Mouse (Mus musculus) inflammation-experienced regulatory T-cells, adult 16 weeks (primary cell): ENCODE measurements around the gene Hrh2. TPM values are rescaled to one million over a fixed set of nuclear protein-coding genes. Genes with fewer than 3 reads are reported as not detected.

Experiments used
- polyA plus RNA-seq: library from polyadenylated mRNA; unstranded; fragments of 100-300 nt; shearing (Covaris generic); gene quantifications from one replicate; pipeline ENCODE4 v1.2.1, GENCODE M21; 2017

The Hrh2 gene
- polyA plus RNA-seq = 14.5 TPM

DNA sequence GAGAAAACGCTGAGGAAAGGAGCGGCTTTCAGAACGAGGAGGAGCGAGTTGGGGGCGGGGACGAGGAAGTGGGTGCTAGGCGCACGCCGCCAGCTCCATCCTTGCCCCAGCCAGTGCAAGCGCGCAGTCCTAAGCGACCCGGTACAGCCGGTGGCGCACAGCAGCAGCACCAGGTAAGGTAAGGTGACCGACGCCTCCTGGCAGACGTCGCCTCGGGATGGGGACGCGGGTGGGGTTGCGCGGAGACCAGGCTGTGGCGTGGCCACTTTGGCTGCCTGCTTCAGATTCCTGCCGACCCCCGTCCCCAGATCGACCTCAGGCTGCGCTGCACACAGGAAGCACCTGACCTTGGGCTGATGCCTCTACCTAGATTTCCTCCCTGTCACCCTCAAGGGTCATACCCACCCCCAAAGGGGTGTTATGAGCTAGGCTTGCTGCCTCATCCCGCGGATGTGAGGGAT lies at the start of gene Hrh2:
TSS of gene Hrh2 (plus strand) at position 109 of the 461 bp plus-strand sequence.

Other genes starting within 250 kb of the Hrh2 start
- gene Drd1, start 136.4 kb upstream of the Hrh2 start, polyA plus RNA-seq = not detected
- gene Sfxn1, start 120.3 kb upstream of the Hrh2 start, polyA plus RNA-seq = 66.8 TPM
- not detected for gene Cplx2, start 179.2 kb downstream of the Hrh2 start, polyA plus RNA-seq